Mouse (Mus musculus): ENCODE measurements around the gene Plpp7. TPM values are rescaled to one million over a fixed set of nuclear protein-coding genes. Genes with fewer than 3 reads are reported as not detected.

Gene Plpp7
- polyA plus RNA-seq, 1 experiment from 2014 or later, result 2.6 TPM

DNA sequence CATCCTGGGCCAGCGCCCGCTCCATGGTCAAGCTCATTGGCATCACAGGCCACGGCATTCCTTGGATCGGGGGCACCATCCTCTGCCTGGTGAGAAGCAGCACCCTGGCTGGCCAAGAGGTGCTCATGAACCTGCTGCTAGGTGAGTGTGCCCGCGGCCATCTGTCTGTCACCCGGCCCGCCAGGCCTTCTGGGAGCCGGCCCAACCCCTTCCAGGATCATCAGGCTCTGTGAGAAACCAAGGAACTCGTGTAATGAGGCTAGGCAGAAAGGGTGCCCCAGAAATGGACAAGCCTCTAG lies 743 bp downstream of the Plpp7 start:
- DNase-seq (ENCODE audit: low spot score), result no peak
- no peak for ATAC-seq (ENCODE audit: low FRiP score, low TSS enrichment)
- Histone ChIP-seq H3K36me3 (ENCODE audit: control insufficient read depth, insufficient read depth, low read length) (no peaks in the 10 kb centered on the region), H3K27ac (replicated peaks) (no peak overlapping the region), H3K4me2 (replicated peaks; ENCODE audit: low read depth) (peak overlapping the region; percentile 50), H3K9me3 (ENCODE audit: control insufficient read depth, low read length) (no peaks in the 10 kb centered on the region), H3K4me3 (ENCODE audit: low read depth, low read length) (peak overlapping the region; percentile 37), H3K4me1 (replicated peaks; ENCODE audit: control insufficient read depth, insufficient read depth) (no peaks in the 10 kb centered on the region), H3K9ac (ENCODE audit: low read length) (peak overlapping the region; percentile 55), H3K27me3 (ENCODE audit: control insufficient read depth, insufficient read depth, low read length) (no peaks in the 10 kb centered on the region)
- WGBS, result 80% methylated on average over 10 of the region's 10 CpGs
- TF ChIP-seq EP300 (optimal IDR thresholded peaks at IDR 0.05) (no peak), CTCF (IDR thresholded peaks at IDR 0.05; ENCODE audit: low read depth) (no peak)

DNA sequence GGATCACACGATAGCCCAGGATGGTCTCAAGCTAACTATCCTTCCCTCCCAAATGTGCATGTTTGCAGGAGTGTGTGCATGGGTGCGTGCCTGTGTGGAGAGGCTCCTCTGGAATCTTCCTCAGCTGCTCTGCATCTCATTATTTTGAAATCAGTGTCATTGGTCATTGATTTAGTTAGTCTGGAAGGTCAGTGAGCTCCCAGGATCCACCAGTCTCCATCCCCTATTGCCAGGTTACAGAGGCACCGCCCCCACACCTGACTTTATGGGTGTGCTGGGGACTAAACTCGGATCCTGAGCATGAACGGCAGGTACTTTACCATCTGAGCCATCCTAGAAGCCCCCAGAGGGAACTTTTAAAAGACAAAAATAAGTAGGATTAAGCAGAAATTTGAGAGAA lies 7.6 kb downstream of the Plpp7 start:
- ATAC-seq (ENCODE audit: low FRiP score, low TSS enrichment), result no peak

GRCm38 (mm10) chr2:32103557-32103956 lies 8.2 kb downstream of the Plpp7 start:
- Histone ChIP-seq H3K4me1 (replicated peaks; ENCODE audit: control insufficient read depth, insufficient read depth) (no peaks in the 10 kb centered on the region), H3K27me3 (ENCODE audit: control insufficient read depth, insufficient read depth, low read length) (no peaks in the 10 kb centered on the region), H3K27ac (replicated peaks) (no peak overlapping the region), H3K36me3 (ENCODE audit: control insufficient read depth, insufficient read depth, low read length) (no peaks in the 10 kb centered on the region), H3K4me2 (replicated peaks; ENCODE audit: low read depth) (no peak overlapping the region), H3K9ac (ENCODE audit: low read length) (no peak overlapping the region), H3K9me3 (ENCODE audit: control insufficient read depth, low read length) (no peaks in the 10 kb centered on the region), H3K4me3 (ENCODE audit: low read depth, low read length) (no peak overlapping the region)
- 70% methylated on average over 7 of the region's 7 CpGs for WGBS
- TF ChIP-seq CTCF (IDR thresholded peaks at IDR 0.05; ENCODE audit: low read depth) (no peak), EP300 (optimal IDR thresholded peaks at IDR 0.05) (no peak)
- DNase-seq (ENCODE audit: low spot score) (no peak), ATAC-seq (ENCODE audit: low FRiP score, low TSS enrichment) (no peak)

More for the DNA sequence above, 7.6 kb downstream of the Plpp7 start:
- H3K9ac ChIP-seq (ENCODE audit: low read length), result no peak overlapping the region
- H3K4me1 ChIP-seq (replicated peaks; ENCODE audit: control insufficient read depth, insufficient read depth), result no peaks in the 10 kb centered on the region
- TF ChIP-seq EP300 (optimal IDR thresholded peaks at IDR 0.05) (no peak), CTCF (IDR thresholded peaks at IDR 0.05; ENCODE audit: low read depth) (no peak)
- WGBS, result 45% methylated on average over 5 of the region's 5 CpGs
- no peak for DNase-seq (ENCODE audit: low spot score)
- H3K27ac ChIP-seq (replicated peaks), result no peak overlapping the region
- H3K36me3 ChIP-seq (ENCODE audit: control insufficient read depth, insufficient read depth, low read length), result no peaks in the 10 kb centered on the region
- no peaks in the 10 kb centered on the region for H3K9me3 ChIP-seq (ENCODE audit: control insufficient read depth, low read length)
- H3K27me3 ChIP-seq (ENCODE audit: control insufficient read depth, insufficient read depth, low read length), result no peaks in the 10 kb centered on the region
- no peak overlapping the region for H3K4me3 ChIP-seq (ENCODE audit: low read depth, low read length)
- H3K4me2 ChIP-seq (replicated peaks; ENCODE audit: low read depth), result no peak overlapping the region

DNA sequence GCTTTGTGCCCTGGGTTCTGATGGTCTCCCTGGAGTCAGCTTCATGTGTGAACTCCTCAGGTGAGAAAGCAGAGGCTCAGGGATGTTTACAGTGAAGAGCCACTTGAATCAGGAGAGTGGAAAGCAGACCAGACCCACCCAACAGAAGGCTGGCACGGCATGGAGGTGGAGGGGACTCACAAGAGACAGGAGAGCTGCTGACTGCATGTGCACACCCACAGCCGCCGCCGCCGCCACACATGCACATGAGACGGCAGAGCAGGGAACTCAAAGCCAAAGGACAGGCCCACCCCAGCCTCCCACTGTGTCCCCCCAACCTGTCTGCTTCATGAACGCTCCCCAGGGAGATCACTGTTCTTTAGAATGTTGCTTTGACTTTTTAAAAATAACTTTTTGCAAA lies 8.8 kb downstream of the Plpp7 start:
- WGBS, result 84% methylated on average over 7 of the region's 7 CpGs
- H3K27ac ChIP-seq (replicated peaks), result no peak overlapping the region
- TF ChIP-seq EP300 (optimal IDR thresholded peaks at IDR 0.05) (no peak), CTCF (IDR thresholded peaks at IDR 0.05; ENCODE audit: low read depth) (no peak)
- no peak overlapping the region for H3K9ac ChIP-seq (ENCODE audit: low read length)
- no peaks in the 10 kb centered on the region for H3K9me3 ChIP-seq (ENCODE audit: control insufficient read depth, low read length)
- H3K4me2 ChIP-seq (replicated peaks; ENCODE audit: low read depth), result no peak overlapping the region
- no peaks in the 10 kb centered on the region for H3K4me1 ChIP-seq (replicated peaks; ENCODE audit: control insufficient read depth, insufficient read depth)
- H3K27me3 ChIP-seq (ENCODE audit: control insufficient read depth, insufficient read depth, low read length), result no peaks in the 10 kb centered on the region
- H3K4me3 ChIP-seq (ENCODE audit: low read depth, low read length), result no peak overlapping the region
- DNase-seq (ENCODE audit: low spot score), result no peak
- ATAC-seq (ENCODE audit: low FRiP score, low TSS enrichment), result no peak
- no peaks in the 10 kb centered on the region for H3K36me3 ChIP-seq (ENCODE audit: control insufficient read depth, insufficient read depth, low read length)

DNA sequence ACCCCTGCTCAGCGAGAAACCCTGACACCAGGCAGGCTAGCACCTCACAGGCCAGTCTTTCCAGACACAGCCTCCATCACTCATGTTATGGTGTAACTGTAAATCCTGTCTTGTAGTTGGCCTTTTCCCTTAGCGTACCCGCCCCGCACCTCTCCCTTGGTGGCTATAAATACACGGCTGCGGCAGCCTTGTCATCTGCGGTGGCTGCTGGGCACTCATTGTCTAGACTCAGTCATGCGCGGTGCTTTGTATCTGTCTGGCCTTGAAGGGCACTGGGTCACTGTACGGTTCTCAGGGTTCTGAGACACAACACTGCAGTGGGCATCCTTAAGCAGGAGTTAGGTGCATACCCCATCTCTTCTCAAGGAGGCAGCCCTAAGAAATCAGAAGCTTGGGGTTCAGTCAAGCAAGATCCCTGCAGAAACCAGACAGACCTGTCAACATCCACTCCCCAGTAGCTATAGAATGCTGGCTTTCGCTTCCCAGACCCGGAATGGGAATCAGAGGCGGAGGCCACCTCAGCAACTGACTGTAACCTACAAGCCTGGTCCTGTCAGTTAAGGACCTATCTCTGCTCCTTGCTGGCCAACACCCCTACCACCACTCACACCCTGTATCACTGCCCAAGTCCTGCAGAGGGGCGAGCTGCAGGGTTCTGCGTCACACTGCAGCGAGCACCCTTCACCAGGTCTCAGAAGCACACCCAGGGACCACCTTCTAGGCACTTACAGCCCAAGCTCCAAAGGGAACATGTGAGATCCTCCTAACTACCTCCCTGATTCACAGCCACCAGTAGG lies 10.0 kb downstream of the Plpp7 start:
- H3K4me1 ChIP-seq (replicated peaks; ENCODE audit: control insufficient read depth, insufficient read depth), result no peaks in the 10 kb centered on the region
- WGBS, result 70% methylated on average over 16 of the region's 16 CpGs
- no peak for TF ChIP-seq CTCF (IDR thresholded peaks at IDR 0.05; ENCODE audit: low read depth)
- TF ChIP-seq EP300 (optimal IDR thresholded peaks at IDR 0.05), result no peak
- no peaks in the 10 kb centered on the region for H3K9me3 ChIP-seq (ENCODE audit: control insufficient read depth, low read length)
- peak overlapping the region; percentile 40 for H3K27ac ChIP-seq (replicated peaks)
- H3K27me3 ChIP-seq (ENCODE audit: control insufficient read depth, insufficient read depth, low read length), result no peaks in the 10 kb centered on the region
- no peaks in the 10 kb centered on the region for H3K36me3 ChIP-seq (ENCODE audit: control insufficient read depth, insufficient read depth, low read length)
- DNase-seq (ENCODE audit: low spot score) (no peak), ATAC-seq (ENCODE audit: low FRiP score, low TSS enrichment) (no peak)
- no peak overlapping the region for H3K9ac ChIP-seq (ENCODE audit: low read length)
- H3K4me3 ChIP-seq (ENCODE audit: low read depth, low read length), result no peak overlapping the region
- no peak overlapping the region for H3K4me2 ChIP-seq (replicated peaks; ENCODE audit: low read depth)

DNA sequence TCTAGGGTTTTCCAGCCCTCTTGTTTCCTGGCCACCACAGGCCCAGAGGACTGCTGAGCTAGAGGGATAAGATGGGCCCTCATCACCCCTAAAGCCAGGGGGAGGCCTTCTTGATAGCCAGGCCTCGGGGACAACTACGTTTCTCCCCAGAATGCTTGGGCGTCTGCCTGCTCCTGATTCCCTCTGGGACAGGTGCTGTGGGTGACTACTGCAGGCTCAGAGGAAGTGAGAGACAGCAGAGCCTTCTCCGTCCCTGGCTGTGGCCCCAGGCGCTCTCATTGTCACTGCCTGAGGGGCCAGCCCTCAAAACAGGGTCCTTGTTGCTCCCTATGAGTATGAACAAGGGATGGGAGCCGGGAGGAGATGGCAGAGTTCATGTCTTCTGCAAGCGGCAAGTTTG lies 10.6 kb downstream of the Plpp7 start:
- no peak overlapping the region for H3K4me3 ChIP-seq (ENCODE audit: low read depth, low read length)
- peak overlapping the region; percentile 40 for H3K27ac ChIP-seq (replicated peaks)
- no peaks in the 10 kb centered on the region for H3K9me3 ChIP-seq (ENCODE audit: control insufficient read depth, low read length)
- H3K9ac ChIP-seq (ENCODE audit: low read length), result no peak overlapping the region
- no peak overlapping the region for H3K4me2 ChIP-seq (replicated peaks; ENCODE audit: low read depth)
- TF ChIP-seq CTCF (IDR thresholded peaks at IDR 0.05; ENCODE audit: low read depth), result no peak
- TF ChIP-seq EP300 (optimal IDR thresholded peaks at IDR 0.05), result no peak
- H3K36me3 ChIP-seq (ENCODE audit: control insufficient read depth, insufficient read depth, low read length), result no peaks in the 10 kb centered on the region
- WGBS, result 73% methylated on average over 7 of the region's 7 CpGs
- no peaks in the 10 kb centered on the region for H3K4me1 ChIP-seq (replicated peaks; ENCODE audit: control insufficient read depth, insufficient read depth)
- DNase-seq (ENCODE audit: low spot score) (no peak), ATAC-seq (ENCODE audit: low FRiP score, low TSS enrichment) (no peak)
- no peaks in the 10 kb centered on the region for H3K27me3 ChIP-seq (ENCODE audit: control insufficient read depth, insufficient read depth, low read length)

Measured in stomach, postnatal 0 days (tissue).